Mouse (Mus musculus) CH12.LX (cell line): ENCODE data around the gene Dennd1a. TPM values are rescaled to one million over a fixed set of nuclear protein-coding genes. Genes with fewer than 3 reads are reported as not detected.

Experiments used
- DNase-seq: peaks from one replicate; pipeline ENCODE4 v3.0.0-alpha.2; 2013; ENCODE audit errors: extremely low read depth
- H3K27ac ChIP-seq: 2 replicates; pipeline ENCODE4 v1.5.1; 2012; ENCODE audit warnings: low read depth, mild to moderate bottlenecking, control low read depth, moderate library complexity; ENCODE audit not compliant: insufficient read depth
- H3K27me3 ChIP-seq: replicated peaks from 2 replicates; pipeline ENCODE3; 2012; ENCODE audit warnings: inconsistent platforms
- H3K36me3 ChIP-seq, 2 experiments: replicated peaks in 1 of 2; 2 replicates each; pipeline versions ENCODE3 to v1.6.1; 2012; ENCODE audit warnings: inconsistent platforms in 1 of 2, low read length in 1 of 2, mild to moderate bottlenecking in 1 of 2, mixed read lengths in 1 of 2, moderate library complexity in 1 of 2; ENCODE audit not compliant: control insufficient read depth in 1 of 2, insufficient read depth in 1 of 2
- H3K4me1 ChIP-seq, 2 experiments: 2 replicates each; pipeline ENCODE4 v1.6.1; 2012; ENCODE audit warnings: inconsistent platforms in 1 of 2, moderate library complexity in 1 of 2; ENCODE audit not compliant: insufficient read depth in 2 of 2, control insufficient read depth in 1 of 2
- H3K4me2 ChIP-seq: 2 replicates; pipeline ENCODE4 v1.6.1; 2012; ENCODE audit warnings: low read depth, mild to moderate bottlenecking, control low read depth; ENCODE audit not compliant: poor library complexity, insufficient read depth, severe bottlenecking
- H3K4me3 ChIP-seq, 3 experiments: fragments of 150-350 bp in 1 of 3; sonication (generic) in 1 of 3; replicated peaks in 1 of 3; 2 replicates each; pipeline versions ENCODE3 to v1.5.1; 2011 to 2012; ENCODE audit warnings: low read depth in 2 of 3, low read length in 2 of 3, mild to moderate bottlenecking in 2 of 3, moderate library complexity in 2 of 3, control low read depth in 1 of 3, improper control_type of control experiment in 1 of 3, inconsistent platforms in 1 of 3, mixed read lengths in 1 of 3; ENCODE audit not compliant: poor library complexity in 1 of 3
- H3K79me2 ChIP-seq: replicated peaks from 2 replicates; pipeline ENCODE4 v1.6.1; 2012; ENCODE audit warnings: mild to moderate bottlenecking, moderate library complexity; ENCODE audit not compliant: control insufficient read depth, poor library complexity, insufficient read depth, severe bottlenecking; ENCODE audit errors: extremely low read depth
- H3K9ac ChIP-seq: 2 replicates; pipeline ENCODE4 v1.6.1; 2012; ENCODE audit warnings: low read depth, mild to moderate bottlenecking, control low read depth, moderate library complexity; ENCODE audit not compliant: insufficient read depth
- H3K9me3 ChIP-seq: replicated peaks from 2 replicates; pipeline ENCODE3; 2012; ENCODE audit warnings: low read length, inconsistent platforms, mixed read lengths
- BHLHE40 ChIP-seq: IDR thresholded peaks from 2 replicates; pipeline ENCODE4 v1.6.1; 2011; ENCODE audit warnings: mild to moderate bottlenecking, low read depth, low read length, improper control_type of control experiment
- CHD1 ChIP-seq: IDR thresholded peaks from 2 replicates; pipeline ENCODE4 v1.6.1; 2012; ENCODE audit warnings: low read depth, low read length, improper control_type of control experiment, inconsistent platforms
- CHD2 ChIP-seq: IDR thresholded peaks from 2 replicates; pipeline ENCODE4 v1.6.1; 2011; ENCODE audit warnings: low read length, improper control_type of control experiment
- E2F4 ChIP-seq: IDR thresholded peaks from 2 replicates; pipeline ENCODE4 v1.6.1; 2011; ENCODE audit warnings: low read depth, low read length, improper control_type of control experiment; ENCODE audit not compliant: insufficient replicate concordance
- ELF1 ChIP-seq: IDR thresholded peaks from 2 replicates; pipeline ENCODE4 v1.6.1; 2014; ENCODE audit warnings: low read depth, mild to moderate bottlenecking, inconsistent platforms, low read length, improper control_type of control experiment
- EP300 ChIP-seq: IDR thresholded peaks from 2 replicates; pipeline ENCODE4 v1.6.1; 2011; ENCODE audit warnings: low read length, improper control_type of control experiment
- GABPA ChIP-seq: IDR thresholded peaks from 2 replicates; pipeline ENCODE4 v1.6.1; 2012; ENCODE audit warnings: low read depth, low read length, improper control_type of control experiment, inconsistent platforms; ENCODE audit not compliant: insufficient replicate concordance
- HCFC1 ChIP-seq: IDR thresholded peaks from 2 replicates; pipeline ENCODE4 v1.6.1; 2012; ENCODE audit warnings: low read depth, mild to moderate bottlenecking, inconsistent platforms, low read length, improper control_type of control experiment
- JUN ChIP-seq: IDR thresholded peaks from 2 replicates; pipeline ENCODE4 v1.6.1; 2011; ENCODE audit warnings: low read depth, mild to moderate bottlenecking, low read length, improper control_type of control experiment, moderate library complexity; ENCODE audit not compliant: insufficient read depth
- KAT2A ChIP-seq: IDR thresholded peaks from 2 replicates; pipeline ENCODE4 v1.6.1; 2012; ENCODE audit warnings: low read length, improper control_type of control experiment, inconsistent platforms; ENCODE audit not compliant: insufficient replicate concordance
- MEF2A ChIP-seq: IDR thresholded peaks from 2 replicates; pipeline ENCODE4 v1.6.1; 2014; ENCODE audit warnings: low read depth, mild to moderate bottlenecking, inconsistent platforms, low read length, improper control_type of control experiment, borderline replicate concordance
- NELFE ChIP-seq: IDR thresholded peaks from 2 replicates; pipeline ENCODE4 v1.6.1; 2011; ENCODE audit warnings: low read depth, low read length, improper control_type of control experiment
- NRF1 ChIP-seq: IDR thresholded peaks from 2 replicates; pipeline ENCODE4 v1.6.1; 2014; ENCODE audit warnings: low read depth, mild to moderate bottlenecking, inconsistent platforms, low read length, improper control_type of control experiment, moderate library complexity
- POLR2A ChIP-seq: IDR thresholded peaks from 2 replicates; pipeline ENCODE4 v1.6.1; 2011; ENCODE audit warnings: low read depth, mild to moderate bottlenecking, improper control_type of control experiment, low read length
- POLR2AphosphoS2 ChIP-seq: IDR thresholded peaks from 2 replicates; pipeline ENCODE4 v1.6.1; 2011; ENCODE audit warnings: low read depth, low read length, improper control_type of control experiment
- RAD21 ChIP-seq: IDR thresholded peaks from 2 replicates; pipeline ENCODE4 v1.6.1; 2011; ENCODE audit warnings: low read depth, mild to moderate bottlenecking, low read length, improper control_type of control experiment, moderate library complexity
- RCOR1 ChIP-seq: conservative IDR thresholded peaks from 2 replicates; pipeline ENCODE4 v1.6.1; 2012; ENCODE audit warnings: low read depth, mild to moderate bottlenecking, inconsistent platforms, low read length, improper control_type of control experiment
- SIN3A ChIP-seq: IDR thresholded peaks from 2 replicates; pipeline ENCODE4 v1.6.1; 2012; ENCODE audit warnings: low read length, improper control_type of control experiment, inconsistent platforms
- TBP ChIP-seq: conservative IDR thresholded peaks from 2 replicates; pipeline ENCODE4 v1.6.1; 2011; ENCODE audit warnings: low read depth, low read length, improper control_type of control experiment
- TCF12 ChIP-seq: IDR thresholded peaks from 2 replicates; pipeline ENCODE4 v1.6.1; 2014; ENCODE audit warnings: low read depth, mild to moderate bottlenecking, inconsistent platforms, low read length, improper control_type of control experiment
- USF1 ChIP-seq: IDR thresholded peaks from 2 replicates; pipeline ENCODE4 v1.6.1; 2014; ENCODE audit warnings: low read depth, mild to moderate bottlenecking, inconsistent platforms, low read length, improper control_type of control experiment
- USF2 ChIP-seq: conservative IDR thresholded peaks from 2 replicates; pipeline ENCODE4 v1.6.1; 2011; ENCODE audit warnings: low read depth, low read length, improper control_type of control experiment
- ZC3H11A ChIP-seq: IDR thresholded peaks from 2 replicates; pipeline ENCODE4 v1.6.1; 2012; ENCODE audit warnings: low read depth, mild to moderate bottlenecking, inconsistent platforms, low read length, improper control_type of control experiment
- ZKSCAN1 ChIP-seq: IDR thresholded peaks from 2 replicates; pipeline ENCODE4 v1.6.1; 2012; ENCODE audit warnings: low read depth, inconsistent platforms, low read length, improper control_type of control experiment, borderline replicate concordance
- dilution Hi-C: fragments of 300-500 bp; cut with MboI; formaldehyde crosslinking; loops from 2 replicates; pipeline ENCODE4 v1.14.3; 2020; ENCODE audit warnings: low sequenced_read_pairs; ENCODE audit not compliant: extremely low pct_unique_long_range_greater_than_20kb, extremely low pct_ligation_motif_present
- in situ Hi-C: fragments of 300-500 bp; cut with MboI; formaldehyde crosslinking; loops from 3 replicates; pipeline ENCODE4 v1.14.3; 2019; ENCODE audit warnings: low sequenced_read_pairs, low pct_ligation_motif_present, low pct_unique_long_range_greater_than_20kb, mixed read lengths
- polyA plus RNA-seq: library from polyadenylated mRNA; unstranded; fragments of >175 nt; gene quantifications from 2 replicates; pipeline ENCODE4 v1.2.1, GENCODE M21; 2012; ENCODE audit warnings: low read depth; ENCODE audit not compliant: insufficient read length
- total RNA-seq, 2 experiments: library from RNA; depleted of rRNA; stranded (reverse); fragments of 300-350 nt in 1 of 2; fragments of >200 nt in 1 of 2; gene quantifications; 2 replicates each; pipeline ENCODE4 v1.2.3; 2012 to 2014

The Dennd1a gene
- total and polyA plus RNA-seq, 3 experiments, result 2.7 to 7.3 (median 4.3) TPM

DNA sequence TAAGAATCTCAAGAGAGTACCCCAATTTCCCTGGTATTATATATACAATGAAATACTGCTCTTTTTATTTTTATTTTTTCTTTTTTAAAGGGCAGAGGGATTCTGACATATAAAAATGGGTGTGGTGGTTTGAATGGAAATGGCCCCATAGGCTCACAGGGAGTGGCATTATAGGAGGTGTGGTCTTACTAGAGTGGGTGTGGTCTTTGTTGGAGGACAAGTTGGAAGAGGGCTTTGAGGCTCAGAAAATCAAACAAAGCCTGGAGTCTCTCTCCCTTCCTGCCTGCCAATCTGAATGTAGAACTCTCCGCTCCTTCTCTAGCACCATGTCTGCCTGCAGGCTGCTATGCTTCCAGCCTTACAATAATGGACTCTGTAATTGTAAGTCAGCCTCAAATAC, 89.1 kb downstream of the Dennd1a start:
- Histone ChIP-seq H3K4me2 (no peak overlapping the region), H3K4me3 (no peak overlapping the region), H3K9ac (no peak overlapping the region), H3K27ac (no peak overlapping the region), H3K27me3 (no peaks in the 10 kb centered on the region), H3K36me3 (no peaks in the 10 kb centered on the region), H3K4me1 (peaks cover 4 to 9% of the 10 kb centered on the region in 2 experiments; a peak in 3 of 4 replicates), H3K79me2 (no peaks in the 10 kb centered on the region), H3K9me3 (no peaks in the 10 kb centered on the region)
- TF ChIP-seq E2F4, result no peak
- no peak for TF ChIP-seq KAT2A
- TF ChIP-seq MEF2A, result no peak
- TF ChIP-seq CHD1, result no peak
- TF ChIP-seq RAD21, result no peak
- no peak for TF ChIP-seq HCFC1
- no peak for TF ChIP-seq SIN3A
- no peak for TF ChIP-seq TCF12
- TF ChIP-seq GABPA, result no peak
- TF ChIP-seq RCOR1, result no peak
- no peak for DNase-seq
- in situ Hi-C loops (no loop called here), dilution Hi-C loops (no loop called here)

DNA sequence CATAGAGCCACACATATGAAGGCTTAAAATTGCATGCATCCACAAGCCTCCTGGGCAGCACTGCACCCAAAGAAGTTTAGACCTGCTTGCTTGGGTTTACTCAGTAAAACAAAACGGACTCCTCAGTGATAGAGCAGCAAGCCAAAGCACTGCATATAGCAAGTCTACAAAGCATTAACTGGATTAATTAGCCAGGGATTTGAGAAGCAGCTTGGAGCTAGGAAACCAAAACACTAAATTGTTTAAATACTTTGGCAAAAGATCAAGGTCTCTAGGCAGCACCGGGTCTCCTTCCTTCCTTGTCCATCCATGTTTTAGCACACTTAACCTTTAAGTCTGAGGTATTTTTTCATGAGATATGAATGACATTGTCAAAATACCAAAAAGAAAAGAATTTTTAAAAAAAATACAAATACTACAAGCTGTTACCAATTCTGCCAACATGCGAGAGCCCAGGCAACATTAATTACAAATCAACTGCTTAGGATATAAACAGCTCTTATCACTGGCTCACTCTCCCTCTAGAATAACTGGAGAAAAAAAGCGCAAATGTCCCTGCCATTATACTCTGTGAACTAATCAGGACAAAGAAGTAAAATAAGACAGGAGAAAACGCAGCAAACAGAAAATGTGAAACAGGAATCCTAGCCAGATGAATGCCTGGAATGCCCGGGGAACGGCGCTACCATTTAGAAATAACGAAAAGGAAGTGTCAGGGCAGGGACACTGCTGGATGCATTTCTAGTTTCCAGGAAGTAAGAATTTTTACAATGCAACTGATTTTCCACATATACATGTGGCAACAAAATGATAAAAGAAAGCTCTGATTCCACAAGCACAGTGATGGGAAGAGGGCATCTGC, 90.8 kb downstream of the Dennd1a start:
- H3K9me3 ChIP-seq, result no peaks in the 10 kb centered on the region
- no peaks in the 10 kb centered on the region for H3K79me2 ChIP-seq
- H3K4me3 ChIP-seq, result no peak overlapping the region
- H3K9ac ChIP-seq, result no peak overlapping the region
- H3K27me3 ChIP-seq, result no peaks in the 10 kb centered on the region
- dilution Hi-C loops (no loop called here), in situ Hi-C loops (no loop called here)
- peaks cover 2 to 3% of the 10 kb centered on the region in 2 experiments; a peak in 3 of 4 replicates for H3K4me1 ChIP-seq
- no peak for DNase-seq
- no peak overlapping the region for H3K4me2 ChIP-seq
- H3K27ac ChIP-seq, result no peak overlapping the region
- TF ChIP-seq CHD2 (no peak), POLR2A (no peak), EP300 (no peak), USF2 (no peak), HCFC1 (no peak), JUN (no peak), BHLHE40 (no peak), USF1 (no peak), MEF2A (no peak), RCOR1 (no peak), NELFE (no peak), CHD1 (no peak), ZKSCAN1 (no peak), NRF1 (no peak), ELF1 (no peak), KAT2A (no peak), ZC3H11A (no peak), POLR2AphosphoS2 (no peak), TBP (no peak)
- TF ChIP-seq, all 38 proteins: peak for 0
- no peaks in the 10 kb centered on the region for H3K36me3 ChIP-seq
